Mouse (Mus musculus) neural tube, embryonic 14.5 days (tissue): ENCODE measurements at regions not wholly inside any gene's neighbourhood (a gene's known extent, or its start where the extent isn't known, plus 50 kb on each side); places are given as distances from the start of the nearest gene placed in this dataset.

Experiments
- ATAC-seq: fragments of 200-750 bp; cut with Nextera tagmentation; 2 replicates; pipeline ENCODE4 v1.8.0; 2017; ENCODE audit warnings: low read depth, mild to moderate bottlenecking, moderate TSS enrichment, moderate library complexity
- H3K27ac ChIP-seq: fragments of 300-500 bp; sonication (generic); 2 replicates; pipeline ENCODE4 v1.5.1; 2014; ENCODE audit warnings: low read depth, mild to moderate bottlenecking, control low read depth, low read length, moderate library complexity, mixed read lengths
- H3K27me3 ChIP-seq: fragments of 300-500 bp; sonication (generic); 2 replicates; pipeline ENCODE4 v1.6.1; 2014; ENCODE audit warnings: low read length; ENCODE audit not compliant: control insufficient read depth, insufficient read depth
- H3K36me3 ChIP-seq: fragments of 300-500 bp; sonication (generic); 2 replicates; pipeline ENCODE4 v1.6.1; 2014; ENCODE audit warnings: low read length, mixed read lengths; ENCODE audit not compliant: control insufficient read depth, insufficient read depth
- H3K4me1 ChIP-seq: fragments of 300-500 bp; sonication (generic); 2 replicates; pipeline ENCODE4 v1.6.1; 2014; ENCODE audit warnings: low read length; ENCODE audit not compliant: control insufficient read depth, insufficient read depth
- H3K4me2 ChIP-seq: fragments of 300-500 bp; sonication (generic); 2 replicates; pipeline ENCODE4 v1.6.1; 2014; ENCODE audit warnings: mild to moderate bottlenecking, low read depth, low read length, control low read depth
- H3K4me3 ChIP-seq: fragments of 300-500 bp; sonication (generic); 2 replicates; pipeline ENCODE4 v1.5.1; 2014; ENCODE audit warnings: low read depth, low read length, control low read depth, mixed read lengths
- H3K9ac ChIP-seq: fragments of 300-500 bp; sonication (generic); replicated peaks from 2 replicates; pipeline ENCODE4 v1.6.1; 2014; ENCODE audit warnings: low read depth, mild to moderate bottlenecking, control low read depth, low read length, mixed read lengths
- H3K9me3 ChIP-seq: fragments of 300-500 bp; sonication (generic); 2 replicates; pipeline ENCODE4 v1.6.1; 2016; ENCODE audit warnings: low read length; ENCODE audit not compliant: control insufficient read depth
- WGBS: fragments of 180-500 bp; shearing (Covaris S2); extraction: QIAGEN DNeasy Blood & Tissue Kit; methylation state at CpG from one replicate; pipeline ENCODE4 v1.1.7; 2014; 5-methylcytosine and 5-hydroxymethylcytosine counted together

GRCm38 (mm10) chr2:18587746-18588231 lies 84.4 kb upstream of the Commd3 start:
- no peak for ATAC-seq
- no peaks in the 10 kb centered on the region for H3K36me3 ChIP-seq
- H3K9me3 ChIP-seq = no peaks in the 10 kb centered on the region
- no peaks in the 10 kb centered on the region for H3K27me3 ChIP-seq
- H3K4me3 ChIP-seq = peak overlapping the region; percentile 55
- peak overlapping the region; percentile 67 for H3K4me2 ChIP-seq
- no peaks in the 10 kb centered on the region for H3K4me1 ChIP-seq
- no peak overlapping the region for H3K27ac ChIP-seq
- H3K9ac ChIP-seq = peak overlapping the region; percentile 54
- WGBS = 0% methylated on average over 16 of the region's 16 CpGs

GRCm38 (mm10) chr2:18586925-18587724 lies 85.1 kb upstream of the Commd3 start:
- under 1% methylated on average over 31 of the region's 31 CpGs for WGBS

GRCm38 (mm10) chr2:18585564-18586336 lies 86.4 kb upstream of the Commd3 start:
- Histone ChIP-seq H3K27me3 (no peaks in the 10 kb centered on the region), H3K4me3 (no peak overlapping the region), H3K27ac (no peak overlapping the region), H3K9ac (no peak overlapping the region), H3K9me3 (no peaks in the 10 kb centered on the region), H3K4me2 (no peak overlapping the region), H3K4me1 (no peaks in the 10 kb centered on the region), H3K36me3 (no peaks in the 10 kb centered on the region)
- no peak for ATAC-seq
- WGBS = 44% methylated on average over 9 of the region's 9 CpGs

More at GRCm38 (mm10) chr2:18586925-18587724, 85.1 kb upstream of the Commd3 start:
- Histone ChIP-seq H3K36me3 (no peaks in the 10 kb centered on the region), H3K4me1 (no peaks in the 10 kb centered on the region), H3K4me3 (peak overlapping the region; percentile 55), H3K9me3 (no peaks in the 10 kb centered on the region), H3K27ac (0 out of 2 replicates have a peak overlapping the region, but pooled peaks have one; percentile 49), H3K27me3 (no peaks in the 10 kb centered on the region), H3K4me2 (peak overlapping the region; percentile 67), H3K9ac (peak overlapping the region; percentile 54)
- ATAC-seq = peak; percentile 93

GRCm38 (mm10) chr2:18558133-18558532 lies 114.1 kb upstream of the Commd3 start:
- H3K27me3 ChIP-seq = no peaks in the 10 kb centered on the region
- no peaks in the 10 kb centered on the region for H3K4me1 ChIP-seq
- no peak overlapping the region for H3K9ac ChIP-seq
- no peak overlapping the region for H3K27ac ChIP-seq
- no peaks in the 10 kb centered on the region for H3K9me3 ChIP-seq
- H3K4me2 ChIP-seq = no peak overlapping the region
- no peak overlapping the region for H3K4me3 ChIP-seq
- 9% methylated on average over 4 of the region's 4 CpGs for WGBS
- no peak for ATAC-seq
- H3K36me3 ChIP-seq = no peaks in the 10 kb centered on the region

GRCm38 (mm10) chr2:18547964-18548643 lies 124.1 kb upstream of the Commd3 start:
- Histone ChIP-seq H3K4me1 (no peaks in the 10 kb centered on the region), H3K36me3 (no peaks in the 10 kb centered on the region), H3K9ac (no peak overlapping the region), H3K27ac (no peak overlapping the region), H3K9me3 (no peaks in the 10 kb centered on the region), H3K4me2 (no peak overlapping the region), H3K4me3 (no peak overlapping the region), H3K27me3 (no peaks in the 10 kb centered on the region)
- no peak for ATAC-seq
- 51% methylated on average over 5 of the region's 5 CpGs for WGBS

- no peaks in the 10 kb centered on the region for H3K4me1 ChIP-seq
- ATAC-seq = no peak
- H3K4me3 ChIP-seq = no peak overlapping the region
- no peak overlapping the region for H3K27ac ChIP-seq
- H3K9ac ChIP-seq = no peak overlapping the region
- WGBS = 89% methylated on average over 7 of the region's 7 CpGs
- no peaks in the 10 kb centered on the region for H3K36me3 ChIP-seq
- no peaks in the 10 kb centered on the region for H3K9me3 ChIP-seq
- H3K4me2 ChIP-seq = no peak overlapping the region
- H3K27me3 ChIP-seq = no peaks in the 10 kb centered on the region
Observed at GRCm38 (mm10) chr2:18524387-18524786, 131.8 kb upstream of the Dnajc1 start.

GRCm38 (mm10) chr2:18523911-18524310 lies 131.3 kb upstream of the Dnajc1 start:
- WGBS = 70% methylated on average over 3 of the region's 3 CpGs
- Histone ChIP-seq H3K36me3 (no peaks in the 10 kb centered on the region), H3K27ac (no peak overlapping the region), H3K4me1 (no peaks in the 10 kb centered on the region), H3K9me3 (no peaks in the 10 kb centered on the region), H3K27me3 (no peaks in the 10 kb centered on the region), H3K9ac (no peak overlapping the region), H3K4me3 (no peak overlapping the region), H3K4me2 (no peak overlapping the region)
- ATAC-seq = no peak

- no peaks in the 10 kb centered on the region for H3K4me1 ChIP-seq
- no peak overlapping the region for H3K9ac ChIP-seq
- ATAC-seq = no peak
- H3K36me3 ChIP-seq = no peaks in the 10 kb centered on the region
- H3K4me2 ChIP-seq = no peak overlapping the region
- H3K4me3 ChIP-seq = no peak overlapping the region
- no peaks in the 10 kb centered on the region for H3K27me3 ChIP-seq
- no peak overlapping the region for H3K27ac ChIP-seq
- H3K9me3 ChIP-seq = no peaks in the 10 kb centered on the region
Observed at GRCm38 (mm10) chr2:18513435-18513834, 120.8 kb upstream of the Dnajc1 start.
